Mouse (Mus musculus): ENCODE measurements around the gene Atxn7l1. TPM values are rescaled to one million over a fixed set of nuclear protein-coding genes. Genes with fewer than 3 reads are reported as not detected.

The Atxn7l1 gene
- polyA plus RNA-seq, 1 experiment from 2014 or later: 23.9 TPM

DNA sequence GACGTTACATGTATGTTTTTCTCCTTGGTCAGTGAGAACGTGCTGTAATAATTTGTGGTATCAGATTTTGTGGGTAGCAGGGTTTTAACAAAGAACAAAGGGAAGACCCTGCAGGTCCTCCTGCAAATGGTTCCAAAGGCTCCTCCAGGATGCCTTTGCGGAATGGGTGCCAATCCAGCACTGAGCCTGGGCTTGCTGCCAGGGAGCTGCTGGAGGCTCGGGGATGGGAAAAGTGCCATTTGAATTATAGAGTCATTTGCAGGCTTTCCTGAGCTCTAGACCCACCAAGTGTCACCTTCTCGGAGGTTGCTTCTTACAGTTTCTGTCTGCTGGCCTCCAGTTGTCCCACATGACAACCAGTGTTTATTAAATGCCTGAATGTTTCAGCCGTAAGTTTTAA is 213.2 kb downstream of the Atxn7l1 start:
- Histone ChIP-seq H3K36me3 (ENCODE audit: control insufficient read depth, insufficient read depth, low read length) (peaks cover 18% of the 10 kb centered on the region), H3K27me3 (ENCODE audit: control insufficient read depth, insufficient read depth, low read length) (no peaks in the 10 kb centered on the region), H3K4me3 (replicated peaks; ENCODE audit: low read depth, low read length) (no peak overlapping the region), H3K4me1 (ENCODE audit: control insufficient read depth, insufficient read depth, low read length) (no peaks in the 10 kb centered on the region), H3K4me2 (ENCODE audit: low read length) (no peak overlapping the region), H3K9ac (replicated peaks; ENCODE audit: low read length) (no peak overlapping the region), H3K27ac (replicated peaks; ENCODE audit: low read depth, low read length) (0 out of 2 replicates have a peak overlapping the region, but pooled peaks have one; percentile 8), H3K9me3 (ENCODE audit: control insufficient read depth, low read length) (no peaks in the 10 kb centered on the region)
- no peak; the same call in 1 of the 2 replicates for ATAC-seq (ENCODE audit: low FRiP score, low TSS enrichment)
- 66% methylated on average over 6 of the region's 6 CpGs for WGBS
- peak; percentile 80 for DNase-seq

- H3K27me3 ChIP-seq (ENCODE audit: control insufficient read depth, insufficient read depth, low read length): no peaks in the 10 kb centered on the region
- H3K27ac ChIP-seq (replicated peaks; ENCODE audit: low read depth, low read length): no peak overlapping the region
- no peak for ATAC-seq (ENCODE audit: low FRiP score, low TSS enrichment)
- H3K9ac ChIP-seq (replicated peaks; ENCODE audit: low read length): no peak overlapping the region
- H3K36me3 ChIP-seq (ENCODE audit: control insufficient read depth, insufficient read depth, low read length): peaks cover 20% of the 10 kb centered on the region; the same call in 1 of the 2 replicates
- H3K4me3 ChIP-seq (replicated peaks; ENCODE audit: low read depth, low read length): no peak overlapping the region
- no peaks in the 10 kb centered on the region for H3K9me3 ChIP-seq (ENCODE audit: control insufficient read depth, low read length)
- no peaks in the 10 kb centered on the region for H3K4me1 ChIP-seq (ENCODE audit: control insufficient read depth, insufficient read depth, low read length)
- H3K4me2 ChIP-seq (ENCODE audit: low read length): no peak overlapping the region
- WGBS: 85% methylated on average over 8 of the region's 8 CpGs
- no peak for DNase-seq
Observed at GRCm38 (mm10) chr12:33364511-33364910, 217.0 kb downstream of the Atxn7l1 start.

- H3K27ac ChIP-seq (replicated peaks; ENCODE audit: low read depth, low read length): no peak overlapping the region
- H3K4me3 ChIP-seq (replicated peaks; ENCODE audit: low read depth, low read length): no peak overlapping the region
- no peak for ATAC-seq (ENCODE audit: low FRiP score, low TSS enrichment)
- no peak overlapping the region for H3K4me2 ChIP-seq (ENCODE audit: low read length)
- 0 out of 2 replicates have a peak, but pooled peaks cover 14% of the 10 kb centered on the region for H3K36me3 ChIP-seq (ENCODE audit: control insufficient read depth, insufficient read depth, low read length)
- no peaks in the 10 kb centered on the region for H3K27me3 ChIP-seq (ENCODE audit: control insufficient read depth, insufficient read depth, low read length)
- H3K4me1 ChIP-seq (ENCODE audit: control insufficient read depth, insufficient read depth, low read length): no peaks in the 10 kb centered on the region
- 76% methylated on average over 8 of the region's 8 CpGs for WGBS
- DNase-seq: no peak
- H3K9ac ChIP-seq (replicated peaks; ENCODE audit: low read length): no peak overlapping the region
- H3K9me3 ChIP-seq (ENCODE audit: control insufficient read depth, low read length): no peaks in the 10 kb centered on the region
Observed at GRCm38 (mm10) chr12:33365133-33365532, 217.6 kb downstream of the Atxn7l1 start.

DNA sequence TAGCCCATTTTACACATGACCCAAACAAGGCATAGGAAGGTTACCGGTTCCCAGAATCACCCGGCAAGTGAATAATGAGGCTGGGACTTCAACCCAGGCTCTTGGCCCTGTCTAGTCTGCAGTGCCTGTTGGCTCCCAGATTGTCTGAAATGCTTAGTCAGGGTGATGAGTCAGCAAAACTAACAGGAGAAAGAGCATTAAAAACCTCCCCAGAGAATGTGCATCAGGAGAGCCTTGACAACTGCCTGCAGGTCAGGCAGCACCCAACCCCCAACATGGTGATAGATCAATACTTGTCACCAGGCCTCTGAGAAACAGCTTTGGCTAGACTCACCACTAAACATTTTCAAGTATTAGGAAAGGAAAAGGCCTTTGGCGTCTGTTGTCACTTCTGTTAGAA is 222.1 kb downstream of the Atxn7l1 start:
- no peak overlapping the region for H3K27ac ChIP-seq (replicated peaks; ENCODE audit: low read depth, low read length)
- no peak overlapping the region for H3K4me3 ChIP-seq (replicated peaks; ENCODE audit: low read depth, low read length)
- 91% methylated on average over 3 of the region's 3 CpGs for WGBS
- H3K27me3 ChIP-seq (ENCODE audit: control insufficient read depth, insufficient read depth, low read length): no peaks in the 10 kb centered on the region
- H3K4me2 ChIP-seq (ENCODE audit: low read length): no peak overlapping the region
- H3K9me3 ChIP-seq (ENCODE audit: control insufficient read depth, low read length): no peaks in the 10 kb centered on the region
- no peak overlapping the region for H3K9ac ChIP-seq (replicated peaks; ENCODE audit: low read length)
- 0 out of 2 replicates have a peak, but pooled peaks cover 13% of the 10 kb centered on the region for H3K36me3 ChIP-seq (ENCODE audit: control insufficient read depth, insufficient read depth, low read length)
- no peak for DNase-seq
- no peak for ATAC-seq (ENCODE audit: low FRiP score, low TSS enrichment)
- no peaks in the 10 kb centered on the region for H3K4me1 ChIP-seq (ENCODE audit: control insufficient read depth, insufficient read depth, low read length)

GRCm38 (mm10) chr12:33379624-33380445 is 232.3 kb downstream of the Atxn7l1 start:
- Histone ChIP-seq H3K4me1 (ENCODE audit: control insufficient read depth, insufficient read depth, low read length) (0 out of 2 replicates have a peak, but pooled peaks cover 2% of the 10 kb centered on the region), H3K36me3 (ENCODE audit: control insufficient read depth, insufficient read depth, low read length) (no peaks in the 10 kb centered on the region), H3K4me2 (ENCODE audit: low read length) (peak overlapping the region; percentile 35), H3K9ac (replicated peaks; ENCODE audit: low read length) (no peak overlapping the region), H3K4me3 (replicated peaks; ENCODE audit: low read depth, low read length) (no peak overlapping the region; the same call in 1 of the 2 replicates), H3K9me3 (ENCODE audit: control insufficient read depth, low read length) (no peaks in the 10 kb centered on the region), H3K27ac (replicated peaks; ENCODE audit: low read depth, low read length) (no peak overlapping the region), H3K27me3 (ENCODE audit: control insufficient read depth, insufficient read depth, low read length) (no peaks in the 10 kb centered on the region)
- 20% methylated on average over 22 of the region's 22 CpGs for WGBS
- ATAC-seq (ENCODE audit: low FRiP score, low TSS enrichment) (peak; percentile 75), DNase-seq (peak; percentile 88)

DNA sequence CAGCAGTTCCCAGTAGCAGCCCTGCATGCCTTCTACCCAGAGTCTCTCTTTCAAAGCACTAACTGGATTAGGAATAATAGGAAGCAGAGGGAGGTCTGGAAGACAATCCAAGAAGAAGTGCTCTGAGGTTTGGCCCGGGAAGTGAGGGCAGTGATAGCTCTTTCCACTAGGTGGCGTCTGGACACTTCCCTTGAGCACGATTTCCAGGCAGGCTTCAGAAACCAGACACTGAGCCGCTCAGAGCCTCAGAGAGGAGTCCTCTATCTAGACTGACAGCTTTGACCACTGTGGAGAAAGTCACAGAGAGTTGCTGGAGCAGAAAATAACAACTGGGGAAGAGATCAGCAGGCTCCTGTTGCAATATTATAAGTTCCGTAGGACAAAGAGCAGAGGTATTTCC is 241.3 kb downstream of the Atxn7l1 start:
- ATAC-seq (ENCODE audit: low FRiP score, low TSS enrichment) (peak; percentile 74), DNase-seq (peak; percentile 92)
- no peaks in the 10 kb centered on the region for H3K4me1 ChIP-seq (ENCODE audit: control insufficient read depth, insufficient read depth, low read length)
- no peak overlapping the region for H3K9ac ChIP-seq (replicated peaks; ENCODE audit: low read length)
- no peak overlapping the region for H3K27ac ChIP-seq (replicated peaks; ENCODE audit: low read depth, low read length)
- H3K4me2 ChIP-seq (ENCODE audit: low read length): no peak overlapping the region
- H3K36me3 ChIP-seq (ENCODE audit: control insufficient read depth, insufficient read depth, low read length): no peaks in the 10 kb centered on the region
- no peaks in the 10 kb centered on the region for H3K27me3 ChIP-seq (ENCODE audit: control insufficient read depth, insufficient read depth, low read length)
- WGBS: 5% methylated on average over 5 of the region's 5 CpGs
- no peak overlapping the region for H3K4me3 ChIP-seq (replicated peaks; ENCODE audit: low read depth, low read length)
- H3K9me3 ChIP-seq (ENCODE audit: control insufficient read depth, low read length): no peaks in the 10 kb centered on the region

- H3K4me2 ChIP-seq (ENCODE audit: low read length): no peak overlapping the region
Observed at GRCm38 (mm10) chr12:33390844-33391560, 243.5 kb downstream of the Atxn7l1 start.

DNA sequence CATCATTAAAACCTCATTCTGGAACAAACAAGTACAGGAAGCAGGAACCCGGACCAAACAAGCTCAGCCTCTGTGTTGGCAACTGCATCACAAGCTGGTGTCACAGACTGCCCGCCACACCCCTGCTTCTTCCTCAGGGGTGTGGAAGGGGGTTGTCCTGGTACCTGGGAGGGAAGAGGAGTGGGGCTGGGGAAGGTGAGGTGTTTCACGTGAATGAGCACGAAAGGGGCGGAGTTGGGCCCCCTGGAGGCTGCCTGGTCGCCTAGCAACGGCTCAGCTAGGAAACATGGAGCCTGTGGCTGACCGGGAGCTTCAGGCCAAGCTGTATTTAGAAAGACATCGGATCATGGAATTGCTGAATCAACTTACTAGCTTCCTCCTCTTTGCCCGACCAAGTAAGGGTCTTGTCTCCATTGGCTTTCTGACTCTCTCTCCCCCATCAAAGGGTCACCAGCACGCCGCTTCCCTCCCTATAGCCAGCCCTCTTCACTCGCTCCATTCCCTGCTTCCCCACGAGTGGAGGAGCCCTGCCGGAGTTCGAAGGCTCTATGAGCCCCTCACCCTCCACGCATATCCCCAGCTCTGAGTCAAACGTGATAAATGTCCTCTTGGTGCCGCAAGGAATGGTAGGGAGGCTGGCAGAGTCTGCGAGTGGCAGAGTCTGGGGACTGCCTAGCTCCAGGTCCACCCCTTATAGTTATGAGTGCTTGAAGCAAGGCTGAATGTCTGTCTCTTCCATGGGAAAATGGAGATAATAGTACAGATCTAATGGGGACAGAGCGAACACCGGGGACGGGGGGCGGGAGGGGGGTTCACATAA is 247.5 kb downstream of the Atxn7l1 start, which contains the start of gene Efcab10:
Efcab10 (plus strand) TSS at position 51 of the 820 bp plus-strand sequence.
- peak within 1 kb of the TSS; percentile 63 for H3K4me2 ChIP-seq (ENCODE audit: low read length)
- H3K9me3 ChIP-seq (ENCODE audit: control insufficient read depth, low read length): no peaks in the 10 kb centered on the region
- peak within 1 kb of the TSS; percentile 33 for H3K4me3 ChIP-seq (replicated peaks; ENCODE audit: low read depth, low read length)
- no peaks in the 10 kb centered on the region for H3K36me3 ChIP-seq (ENCODE audit: control insufficient read depth, insufficient read depth, low read length)
- DNase-seq: peak; percentile 83
- WGBS: 9% methylated on average over 24 of the region's 24 CpGs
- peaks cover 6% of the 10 kb centered on the region; the same call in 1 of the 2 replicates for H3K4me1 ChIP-seq (ENCODE audit: control insufficient read depth, insufficient read depth, low read length)
- peak within 1 kb of the TSS; percentile 47 for H3K9ac ChIP-seq (replicated peaks; ENCODE audit: low read length)
- H3K27me3 ChIP-seq (ENCODE audit: control insufficient read depth, insufficient read depth, low read length): no peaks in the 10 kb centered on the region
- peak; percentile 80 for ATAC-seq (ENCODE audit: low FRiP score, low TSS enrichment)
- peak within 1 kb of the TSS; percentile 82 for H3K27ac ChIP-seq (replicated peaks; ENCODE audit: low read depth, low read length)

More at GRCm38 (mm10) chr12:33390844-33391560, 243.5 kb downstream of the Atxn7l1 start:
- Histone ChIP-seq H3K9ac (replicated peaks; ENCODE audit: low read length) (no peak overlapping the region), H3K27me3 (ENCODE audit: control insufficient read depth, insufficient read depth, low read length) (no peaks in the 10 kb centered on the region), H3K9me3 (ENCODE audit: control insufficient read depth, low read length) (no peaks in the 10 kb centered on the region), H3K4me3 (replicated peaks; ENCODE audit: low read depth, low read length) (no peak overlapping the region), H3K27ac (replicated peaks; ENCODE audit: low read depth, low read length) (no peak overlapping the region), H3K4me1 (ENCODE audit: control insufficient read depth, insufficient read depth, low read length) (peaks cover 6% of the 10 kb centered on the region; the same call in 1 of the 2 replicates), H3K36me3 (ENCODE audit: control insufficient read depth, insufficient read depth, low read length) (no peaks in the 10 kb centered on the region)
- DNase-seq: no peak
- WGBS: 79% methylated on average over 2 of the region's 2 CpGs
- ATAC-seq (ENCODE audit: low FRiP score, low TSS enrichment): no peak
